Mouse (Mus musculus) liver, embryonic 16.5 days (tissue): ENCODE data around the gene Cd2ap. TPM values are rescaled to one million over a fixed set of nuclear protein-coding genes. Genes with fewer than 3 reads are reported as not detected.

Experiments
- ATAC-seq: fragments of 200-750 bp; cut with Nextera tagmentation; 2 replicates; pipeline ENCODE4 v1.8.0; 2017; ENCODE audit warnings: low read depth, mild to moderate bottlenecking, moderate number of reproducible peaks, moderate library complexity
- H3K27ac ChIP-seq: fragments of 300-500 bp; sonication (generic); 2 replicates; pipeline ENCODE4 v1.5.1; 2014; ENCODE audit warnings: mild to moderate bottlenecking, low read length
- H3K27me3 ChIP-seq: fragments of 300-500 bp; sonication (generic); 2 replicates; pipeline ENCODE4 v1.6.1; 2014; ENCODE audit warnings: low read depth, low read length, mixed read lengths; ENCODE audit not compliant: control insufficient read depth, insufficient read depth
- H3K36me3 ChIP-seq: fragments of 300-500 bp; sonication (generic); 2 replicates; pipeline ENCODE4 v1.6.1; 2014; ENCODE audit warnings: mild to moderate bottlenecking; ENCODE audit not compliant: control insufficient read depth, insufficient read depth
- H3K4me1 ChIP-seq: fragments of 300-500 bp; sonication (generic); 2 replicates; pipeline ENCODE4 v1.6.1; 2014; ENCODE audit warnings: low read depth, low read length, mixed read lengths; ENCODE audit not compliant: control insufficient read depth
- H3K4me2 ChIP-seq: fragments of 300-500 bp; sonication (generic); 2 replicates; pipeline ENCODE4 v1.6.1; 2014; ENCODE audit warnings: low read depth, low read length, mixed read lengths
- H3K4me3 ChIP-seq: fragments of 300-500 bp; sonication (generic); 2 replicates; pipeline ENCODE4 v1.5.1; 2014; ENCODE audit warnings: low read depth, mild to moderate bottlenecking, low read length
- H3K9ac ChIP-seq: fragments of 300-500 bp; sonication (generic); 2 replicates; pipeline ENCODE4 v1.6.1; 2014; ENCODE audit warnings: low read depth, low read length
- H3K9me3 ChIP-seq: fragments of 300-500 bp; sonication (generic); replicated peaks from 2 replicates; pipeline ENCODE4 v1.6.1; 2016; ENCODE audit warnings: low read length; ENCODE audit not compliant: control insufficient read depth
- WGBS: fragments of 180-500 bp; shearing (Covaris S2); extraction: QIAGEN DNeasy Blood & Tissue Kit; methylation state at CpG from one replicate; pipeline ENCODE4 v1.1.7; 2014; ENCODE audit not compliant: insufficient replicate concordance; 5-methylcytosine and 5-hydroxymethylcytosine counted together
- polyA plus RNA-seq: library from polyadenylated mRNA; unstranded; fragments of >200 nt; fragmentation: Nextera tagmentation; extraction: Ambion mirVana; gene quantifications from 2 replicates; pipeline ENCODE4 v1.2.1, GENCODE M21; 2015

Cd2ap gene
- polyA plus RNA-seq, 1 experiment from 2014 or later = 7.4 TPM

DNA sequence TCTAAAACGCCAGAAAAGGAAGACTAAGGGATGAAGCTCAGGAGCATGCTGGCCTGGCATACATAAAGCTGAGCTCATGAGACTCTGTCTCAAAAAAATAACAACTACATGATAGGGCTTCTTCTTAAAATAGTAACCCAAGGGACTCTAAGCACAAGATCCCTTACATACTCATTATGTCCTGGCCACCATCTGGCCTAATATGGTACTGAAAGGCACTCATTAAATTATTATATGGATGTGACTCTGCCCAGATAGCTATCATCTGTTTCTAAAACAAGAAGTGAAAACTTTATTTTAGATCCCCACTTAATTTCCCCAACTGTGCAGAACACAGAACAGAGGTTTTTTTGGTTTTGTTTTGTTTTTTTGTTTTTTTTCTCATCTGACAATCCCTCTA is 6.4 kb upstream of the Cd2ap start:
- peaks cover 33% of the 10 kb centered on the region for H3K4me1 ChIP-seq
- H3K4me3 ChIP-seq = peak overlapping the region; percentile 52
- H3K27me3 ChIP-seq = no peaks in the 10 kb centered on the region
- H3K9ac ChIP-seq = no peak overlapping the region; the same call in 1 of the 2 replicates
- peak overlapping the region; percentile 89 for H3K27ac ChIP-seq
- WGBS = 74% methylated on average over 1 of the region's 1 CpGs
- H3K36me3 ChIP-seq = no peaks in the 10 kb centered on the region
- H3K9me3 ChIP-seq = no peaks in the 10 kb centered on the region
- no peak for ATAC-seq
- H3K4me2 ChIP-seq = peak overlapping the region; percentile 74

DNA sequence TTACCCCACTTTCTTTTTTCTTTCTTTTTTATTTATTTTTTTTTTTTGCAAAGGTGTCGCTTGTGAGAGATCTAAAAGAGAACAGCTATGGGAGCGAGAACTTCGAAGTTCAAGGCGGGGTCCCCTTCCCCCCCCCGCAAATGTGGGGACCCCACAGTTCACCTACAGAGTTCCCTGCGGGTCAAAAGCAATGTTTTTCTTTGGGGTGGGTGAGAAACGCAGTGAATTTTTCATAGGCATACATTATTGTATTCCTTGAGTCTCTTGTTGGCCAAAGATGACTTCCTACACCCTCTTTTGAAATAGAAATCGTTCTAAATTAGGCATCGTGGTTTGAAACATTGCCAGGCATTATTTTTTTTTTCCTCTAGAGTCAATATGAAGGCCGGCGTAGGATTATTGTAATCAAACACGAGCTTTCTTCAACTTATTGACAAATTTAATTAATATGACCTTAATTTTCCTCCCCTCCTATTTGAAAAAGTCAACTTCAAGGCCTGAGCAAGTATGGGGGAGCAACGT is 500 bp upstream of the Cd2ap start:
- WGBS = 23% methylated on average over 13 of the region's 13 CpGs
- Histone ChIP-seq H3K4me2 (peak overlapping the region; percentile 90), H3K9ac (peak overlapping the region; percentile 92), H3K36me3 (no peaks in the 10 kb centered on the region), H3K9me3 (no peaks in the 10 kb centered on the region), H3K4me1 (peaks cover 12% of the 10 kb centered on the region), H3K27me3 (no peaks in the 10 kb centered on the region), H3K27ac (peak overlapping the region; percentile 89), H3K4me3 (peak overlapping the region; percentile 95)
- no peak for ATAC-seq

DNA sequence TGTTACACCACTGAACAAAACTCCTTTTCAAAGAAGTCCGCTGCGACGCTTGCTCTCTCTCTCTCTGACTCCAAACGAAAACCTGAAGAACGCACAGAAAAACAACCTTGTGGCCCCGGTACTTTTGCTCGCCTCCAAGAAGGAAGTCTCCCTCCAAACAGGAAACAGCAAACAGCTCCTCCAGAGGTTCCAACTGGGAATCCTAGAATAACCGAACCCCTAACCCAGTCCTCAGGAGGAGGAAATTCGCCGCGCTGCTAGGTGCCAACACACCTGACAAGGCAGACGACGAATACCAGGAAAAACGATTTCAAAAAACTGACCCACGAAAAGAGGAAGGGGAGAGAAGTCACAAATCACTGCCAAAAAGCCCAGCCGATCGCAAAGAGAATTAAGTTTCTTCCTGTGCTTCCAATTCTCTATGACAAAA is 879 bp downstream of the Cd2ap start:
- WGBS = under 1% methylated on average over 17 of the region's 17 CpGs
- Histone ChIP-seq H3K9me3 (no peaks in the 10 kb centered on the region), H3K27me3 (no peaks in the 10 kb centered on the region), H3K9ac (peak overlapping the region; percentile 92), H3K4me2 (peak overlapping the region; percentile 90), H3K4me1 (peaks cover 12% of the 10 kb centered on the region), H3K36me3 (no peaks in the 10 kb centered on the region), H3K4me3 (peak overlapping the region; percentile 95), H3K27ac (peak overlapping the region; percentile 89)
- ATAC-seq = no peak

DNA sequence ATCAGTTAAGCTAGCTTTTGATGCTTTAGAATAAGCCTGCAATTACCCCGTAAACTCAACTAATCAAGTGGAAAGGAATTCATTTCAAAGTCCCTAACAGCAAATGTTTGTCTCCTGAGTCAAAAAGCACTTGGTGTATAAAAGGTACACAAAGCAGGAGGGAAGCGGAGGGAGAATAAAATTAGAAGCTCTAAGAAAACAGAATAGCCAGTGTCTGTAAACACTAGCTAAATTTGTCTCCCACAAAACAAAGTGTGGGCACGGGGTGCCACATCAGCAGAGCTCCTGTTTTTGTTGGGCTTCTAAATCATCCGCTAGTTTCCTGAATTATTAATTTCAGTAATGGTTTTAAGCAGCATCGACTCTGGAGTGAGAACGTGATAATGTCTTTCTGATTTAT is 1.4 kb downstream of the Cd2ap start:
- peak overlapping the region; percentile 90 for H3K4me2 ChIP-seq
- peak overlapping the region; percentile 92 for H3K9ac ChIP-seq
- H3K27ac ChIP-seq = no peak overlapping the region
- no peaks in the 10 kb centered on the region for H3K27me3 ChIP-seq
- H3K4me3 ChIP-seq = peak overlapping the region; percentile 95
- no peaks in the 10 kb centered on the region for H3K36me3 ChIP-seq
- H3K9me3 ChIP-seq = no peaks in the 10 kb centered on the region
- 32% methylated on average over 6 of the region's 6 CpGs for WGBS
- no peak for ATAC-seq
- H3K4me1 ChIP-seq = peaks cover 12% of the 10 kb centered on the region

DNA sequence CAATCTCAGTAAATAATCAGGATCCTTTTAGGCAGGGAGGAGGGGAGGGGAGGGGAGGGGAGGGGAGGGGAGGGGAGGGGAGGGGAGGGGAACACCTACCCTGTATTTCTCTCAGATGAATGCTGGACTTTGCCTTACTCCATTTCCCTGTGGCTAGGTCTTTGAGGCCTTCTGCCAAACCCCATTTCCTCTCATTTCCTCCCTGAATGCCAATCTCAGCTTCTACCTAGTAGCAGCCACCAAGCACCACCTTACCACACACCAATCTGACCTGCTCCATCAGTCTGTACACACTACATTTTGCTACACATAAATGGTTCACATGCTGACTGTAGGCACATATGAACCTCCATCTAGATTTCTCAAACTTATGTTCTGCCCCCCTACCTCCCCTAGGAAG is 6.0 kb downstream of the Cd2ap start:
- H3K9me3 ChIP-seq = no peaks in the 10 kb centered on the region

DNA sequence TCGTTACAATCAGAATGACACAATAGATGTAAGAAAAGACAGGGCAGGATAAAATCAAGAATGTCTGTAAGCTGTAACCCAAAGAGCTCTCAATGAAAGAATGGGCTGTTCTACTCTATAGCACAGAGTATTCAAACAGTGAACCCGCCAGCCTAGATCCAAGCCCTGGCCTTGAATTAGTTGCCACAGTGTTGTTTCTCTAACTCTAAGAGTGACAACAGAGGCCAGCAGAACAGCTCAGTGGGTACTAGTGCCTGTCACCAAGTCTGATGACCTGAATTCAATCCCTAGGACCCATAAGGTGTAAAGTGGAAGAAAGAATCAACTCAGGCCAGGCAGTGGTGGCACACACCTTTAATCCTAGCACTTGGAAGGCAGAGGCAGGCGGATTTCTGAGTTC is 13.3 kb downstream of the Cd2ap start:
- no peaks in the 10 kb centered on the region for H3K36me3 ChIP-seq
- H3K4me2 ChIP-seq = no peak overlapping the region
- no peaks in the 10 kb centered on the region for H3K9me3 ChIP-seq
- ATAC-seq = no peak
- no peaks in the 10 kb centered on the region for H3K27me3 ChIP-seq
- H3K4me1 ChIP-seq = no peaks in the 10 kb centered on the region
- no peak overlapping the region for H3K4me3 ChIP-seq
- H3K9ac ChIP-seq = no peak overlapping the region
- 75% methylated on average over 3 of the region's 3 CpGs for WGBS
- H3K27ac ChIP-seq = no peak overlapping the region

More for the DNA sequence above, 6.0 kb downstream of the Cd2ap start:
- no peak for ATAC-seq
- Histone ChIP-seq H3K4me2 (no peak overlapping the region), H3K36me3 (no peaks in the 10 kb centered on the region), H3K27me3 (no peaks in the 10 kb centered on the region), H3K4me3 (no peak overlapping the region), H3K9ac (no peak overlapping the region), H3K27ac (no peak overlapping the region), H3K4me1 (peaks cover 7% of the 10 kb centered on the region; the same call in 1 of the 2 replicates)

DNA sequence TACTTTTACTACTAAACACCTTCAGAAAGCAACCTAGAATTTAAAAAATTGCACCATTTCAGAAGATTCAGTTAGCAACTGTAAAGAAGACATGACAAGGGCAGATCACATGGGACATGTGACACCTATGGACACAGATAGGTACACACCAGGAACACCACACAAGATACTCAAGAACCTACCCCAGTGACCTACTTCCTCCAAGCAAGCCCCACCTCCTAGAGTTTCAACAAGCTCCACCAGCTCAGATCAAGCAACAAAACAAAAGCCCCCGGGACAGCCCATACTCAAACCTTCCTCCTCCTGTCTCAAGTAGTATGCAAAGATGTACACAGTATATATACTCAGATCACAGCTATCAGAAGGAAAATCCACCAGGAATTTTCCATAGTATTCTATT is 16.1 kb downstream of the Cd2ap start:
- Histone ChIP-seq H3K27me3 (no peaks in the 10 kb centered on the region), H3K27ac (no peak overlapping the region), H3K4me3 (no peak overlapping the region), H3K4me2 (no peak overlapping the region), H3K9me3 (no peaks in the 10 kb centered on the region), H3K9ac (no peak overlapping the region), H3K4me1 (no peaks in the 10 kb centered on the region; the same call in 1 of the 2 replicates), H3K36me3 (no peaks in the 10 kb centered on the region)
- 61% methylated on average over 1 of the region's 1 CpGs for WGBS
- no peak for ATAC-seq

DNA sequence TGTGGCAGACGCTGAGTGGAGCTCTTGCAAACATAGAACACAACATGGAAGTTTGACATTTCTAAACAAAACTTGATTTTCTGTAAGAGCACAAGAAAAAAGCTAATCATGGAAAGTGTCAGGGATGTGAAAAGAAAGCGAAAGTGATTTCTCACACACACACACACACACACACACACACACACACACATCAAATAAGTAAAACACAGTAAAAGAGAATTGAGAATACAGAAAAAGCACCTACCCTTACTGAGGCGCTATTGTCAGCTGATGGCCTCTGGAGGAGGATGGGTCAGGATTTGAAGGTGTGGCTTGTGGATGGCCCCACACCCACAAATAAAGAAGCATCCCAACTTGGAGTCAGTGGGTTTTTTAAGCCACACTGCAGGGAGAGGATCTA is 19.0 kb downstream of the Cd2ap start:
- WGBS = 68% methylated on average over 3 of the region's 3 CpGs
- no peaks in the 10 kb centered on the region for H3K36me3 ChIP-seq
- H3K9ac ChIP-seq = no peak overlapping the region

DNA sequence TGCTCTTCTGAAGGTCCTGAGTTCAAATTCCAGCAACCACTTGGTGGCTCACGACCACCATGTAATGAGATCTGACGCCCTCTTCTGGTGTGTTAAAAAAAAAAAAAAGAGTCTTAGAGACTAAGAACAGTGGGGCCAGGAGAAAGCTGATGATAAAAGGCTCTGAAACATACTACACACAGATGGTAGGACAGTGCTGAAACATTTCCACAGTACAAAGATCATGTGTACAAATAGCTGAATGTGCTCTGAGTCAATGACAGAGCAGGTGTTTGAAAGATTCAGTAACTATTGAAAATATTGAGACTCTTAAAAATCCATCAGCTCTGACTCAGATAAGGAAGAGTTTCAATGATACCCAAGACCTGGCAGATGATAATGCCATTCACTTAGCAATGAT is 29.4 kb downstream of the Cd2ap start:
- H3K4me2 ChIP-seq = no peak overlapping the region
- no peak overlapping the region for H3K4me3 ChIP-seq
- no peak overlapping the region for H3K9ac ChIP-seq
- 0 out of 2 replicates have a peak, but pooled peaks cover 2% of the 10 kb centered on the region for H3K36me3 ChIP-seq
- no peaks in the 10 kb centered on the region; the same call in 1 of the 2 replicates for H3K4me1 ChIP-seq
- no peaks in the 10 kb centered on the region for H3K27me3 ChIP-seq
- WGBS = 68% methylated on average over 2 of the region's 2 CpGs
- no peaks in the 10 kb centered on the region for H3K9me3 ChIP-seq
- no peak overlapping the region; the same call in 1 of the 2 replicates for H3K27ac ChIP-seq
- ATAC-seq = no peak

More for the DNA sequence above, 19.0 kb downstream of the Cd2ap start:
- Histone ChIP-seq H3K4me2 (no peak overlapping the region), H3K4me3 (no peak overlapping the region), H3K27me3 (no peaks in the 10 kb centered on the region), H3K27ac (no peak overlapping the region), H3K9me3 (no peaks in the 10 kb centered on the region), H3K4me1 (no peaks in the 10 kb centered on the region; the same call in 1 of the 2 replicates)
- ATAC-seq = no peak
